Mouse (Mus musculus) brain, embryonic 14.5 days (tissue): ENCODE measurements around the gene Hcn2.

Source experiments
- CTCF ChIP-seq: fragments of 200-500 bp; IDR thresholded peaks from 2 replicates; pipeline ENCODE4 v1.5.1; 2012; ENCODE audit warnings: inconsistent platforms, mild to moderate bottlenecking, moderate library complexity, borderline replicate concordance; ENCODE audit not compliant: insufficient read depth, insufficient read length; ENCODE audit errors: extremely low read depth
- POLR2A ChIP-seq: fragments of 200-500 bp; IDR thresholded peaks from 2 replicates; pipeline ENCODE4 v1.6.1; 2012; ENCODE audit warnings: mild to moderate bottlenecking, inconsistent platforms, borderline replicate concordance; ENCODE audit not compliant: poor library complexity, insufficient read depth, insufficient read length, severe bottlenecking; ENCODE audit errors: extremely low read depth

DNA sequence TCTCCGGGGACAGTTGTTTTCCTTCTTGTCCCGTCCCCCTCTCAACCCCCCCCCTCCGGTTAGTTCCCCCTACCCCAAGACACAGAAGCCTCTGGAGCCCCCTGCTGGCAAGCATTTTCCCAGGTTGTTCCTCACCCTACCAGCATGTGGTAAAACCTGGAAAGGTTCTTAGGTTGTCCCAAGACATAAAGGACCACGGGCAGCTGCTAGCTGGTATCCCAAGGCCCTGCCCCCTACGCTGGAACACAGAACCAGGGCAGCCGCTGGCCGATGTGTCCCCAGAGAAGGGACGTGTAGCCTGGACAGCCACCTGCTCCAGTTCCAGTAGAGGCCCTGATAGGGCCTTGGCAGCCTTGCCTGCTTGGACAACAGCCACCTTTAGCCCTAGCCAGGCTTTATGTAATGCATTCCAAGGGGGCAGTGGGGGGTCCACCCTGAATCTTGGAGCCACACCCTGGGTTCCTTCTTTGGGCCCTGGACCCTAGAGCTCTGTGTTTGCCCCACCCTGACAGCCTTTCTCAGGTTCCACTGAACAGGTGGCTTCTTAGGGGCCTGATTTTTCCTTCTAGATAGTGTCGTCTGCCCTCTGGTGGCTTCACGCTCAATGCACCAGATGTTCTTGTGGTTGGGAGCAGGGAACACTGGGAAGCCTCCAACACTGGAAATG is 33.4 kb upstream of the Hcn2 start:
- no peak for TF ChIP-seq POLR2A
- peak; percentile 41; the same call in 1 of the 2 replicates for TF ChIP-seq CTCF
